In genomic region chr1:36062088-36062805, GRCm38 (mm10) we compare ENCODE assay signal across 18 mouse cellular contexts. TPM values are rescaled to one million over a fixed set of nuclear protein-coding genes. Genes with fewer than 3 reads are reported as not detected.
DNase-seq lines count a peak whose midpoint lies in the region; ATAC-seq and TF ChIP-seq lines count a peak whose summit lies in the region.
"Had no signal": no experiment of that assay in that cellular context is flagged by ENCODE, and none has a peak within 500 bp of the region (broad histone marks: within the 10 kb centered on the region; RNA-seq: fewer than 3 reads in every experiment).

No protein-coding gene starts in this region.

- TF ChIP-seq CTCF in ES-Bruce4 (IDR thresholded peaks at IDR 0.05; ENCODE audit: low read depth, low read length): no peak
- no peak for TF ChIP-seq CTCF in MEL (IDR thresholded peaks at IDR 0.05 in 2 of 3, conservative IDR thresholded peaks at IDR 0.05 in 1 of 3; ENCODE audit: control insufficient read depth in 1 of 3, insufficient read depth in 1 of 3, low read depth in 2 of 3, low read length in 3 of 3, poor library complexity in 1 of 3, severe bottlenecking in 1 of 3)

- no peaks in the 10 kb centered on the region for H3K36me3 ChIP-seq in ES-Bruce4 (ENCODE audit: control insufficient read depth, insufficient read depth, low read length, poor library complexity, severe bottlenecking)
- H3K36me3 ChIP-seq in MEL (ENCODE audit: control insufficient read depth in 1 of 2, insufficient read depth in 2 of 2, low read length in 2 of 2): peaks cover 0 to 5% of the 10 kb centered on the region in 2 experiments; a peak in 1 of 4 replicates
- H3K36me3 ChIP-seq in liver, embryonic 13.5 days: no peaks in the 10 kb centered on the region
- H3K36me3 ChIP-seq: heart, embryonic 12.5 days; limb, embryonic 12.5 days had no signal

- TF ChIP-seq RAD21 in MEL (IDR thresholded peaks at IDR 0.05; ENCODE audit: low read depth, low read length): no peak

- TF ChIP-seq EP300 in ES-Bruce4 (IDR thresholded peaks at IDR 0.05; ENCODE audit: insufficient read depth, low read depth, low read length): peak; percentile 20; the same call in 1 of the 2 replicates
- TF ChIP-seq EP300 in MEL (IDR thresholded peaks at IDR 0.05; ENCODE audit: low read depth in 1 of 2, low read length in 2 of 2): no peak

- no peaks in the 10 kb centered on the region for H3K27me3 ChIP-seq in ES-Bruce4 (ENCODE audit: control insufficient read depth, insufficient read depth, low read length, poor library complexity, severe bottlenecking)
- H3K27me3 ChIP-seq in MEL (ENCODE audit: control insufficient read depth in 1 of 2, insufficient read depth in 2 of 2, low read length in 2 of 2): no peaks in the 10 kb centered on the region
- 0 out of 2 replicates have a peak, but pooled peaks cover 3% of the 10 kb centered on the region for H3K27me3 ChIP-seq in liver, embryonic 13.5 days
- H3K27me3 ChIP-seq: heart, embryonic 12.5 days had no signal

- H3K4me3 ChIP-seq in ES-Bruce4 (ENCODE audit: low read depth, low read length): no peak overlapping the region
- no peak overlapping the region for H3K4me3 ChIP-seq in MEL (ENCODE audit: control insufficient read depth in 1 of 2, insufficient read depth in 1 of 2, low read depth in 2 of 2, low read length in 2 of 2)
- H3K4me3 ChIP-seq in liver, embryonic 13.5 days (replicated peaks): no peak overlapping the region
- H3K4me3 ChIP-seq: erythroblast, embryonic 14.5 days; heart, embryonic 12.5 days; limb, embryonic 12.5 days had no signal

- peak overlapping the region; percentile 0; the same call in 1 of the 2 replicates for H3K9ac ChIP-seq in ES-Bruce4 (ENCODE audit: low read depth, poor library complexity, severe bottlenecking)
- H3K9ac ChIP-seq in MEL (ENCODE audit: control insufficient read depth, low read depth, low read length, poor library complexity, severe bottlenecking): no peak overlapping the region
- no peak overlapping the region; the same call in 1 of the 2 replicates for H3K9ac ChIP-seq in liver, embryonic 13.5 days
- H3K9ac ChIP-seq: heart, embryonic 12.5 days; limb, embryonic 12.5 days had no signal

- H3K4me1 ChIP-seq in ES-Bruce4 (ENCODE audit: control insufficient read depth, insufficient read depth, low read length) (peaks cover 19% of the 10 kb centered on the region), MEL (ENCODE audit: control insufficient read depth in 1 of 2, insufficient read depth in 2 of 2, low read length in 2 of 2) (peaks cover 0 to 32% of the 10 kb centered on the region in 2 experiments; a peak in 3 of 4 replicates)
- peaks cover 75% of the 10 kb centered on the region for H3K4me1 ChIP-seq in liver, embryonic 13.5 days (replicated peaks)

- H3K79me2 ChIP-seq in MEL (ENCODE audit: control insufficient read depth, insufficient read depth, low read length, poor library complexity): no peaks in the 10 kb centered on the region

- peak; percentile 85 for ATAC-seq in liver, embryonic 13.5 days (ENCODE audit: low read depth)
- ATAC-seq: CD4-positive, CD25-positive, alpha-beta regulatory T cell, adult 4 months; intestine, embryonic 16.5 days; midbrain, embryonic 16.5 days had no signal

- DNase-seq in lung, postnatal 10 days: peak; percentile 1
- DNase-seq in lung, postnatal 25 days (ENCODE audit: low spot score): no peak
- DNase-seq in MEL (ENCODE audit: low read depth, low spot score): no peak
- peak; percentile 59 for DNase-seq in liver, embryonic 13.5 days
- DNase-seq in cerebellum, adult 8-10 months: no peak
- no peak for DNase-seq in embryo, embryonic 10 days (ENCODE audit: low spot score)
- no peak for DNase-seq in layer of hippocampus, adult 18-20 months (ENCODE audit: low spot score in 2 of 2)
- DNase-seq: cerebellum, adult 11-12 months; kidney, postnatal 36 days; lung, postnatal 14 days; thymus, postnatal 14 days had no signal

- WGBS in liver, embryonic 13.5 days (ENCODE audit: insufficient replicate concordance): 61% methylated on average over 11 of the region's 11 CpGs

- no peak for TF ChIP-seq POLR2A in ES-Bruce4 (IDR thresholded peaks at IDR 0.05; ENCODE audit: insufficient read depth, low read length)
- no peak for TF ChIP-seq POLR2A in MEL (IDR thresholded peaks at IDR 0.05; ENCODE audit: control insufficient read depth in 1 of 2, insufficient read depth in 1 of 2, low read depth in 1 of 2, low read length in 2 of 2, poor library complexity in 1 of 2)

- peak overlapping the region; percentile 25; the same call in 1 of the 2 replicates for H3K4me2 ChIP-seq in liver, embryonic 13.5 days
- H3K4me2 ChIP-seq: heart, embryonic 12.5 days; limb, embryonic 12.5 days had no signal

- H3K27ac ChIP-seq in ES-Bruce4 (ENCODE audit: insufficient read depth, low read length): peak overlapping the region; percentile 95
- H3K27ac ChIP-seq in MEL (ENCODE audit: control insufficient read depth, low read depth, low read length): no peak overlapping the region
- H3K27ac ChIP-seq in liver, embryonic 13.5 days: no peak overlapping the region
- H3K27ac ChIP-seq: limb, embryonic 12.5 days had no signal

- no peaks in the 10 kb centered on the region for H3K9me3 ChIP-seq in ES-Bruce4 (replicated peaks; ENCODE audit: control insufficient read depth, insufficient read depth, low read length, poor library complexity, severe bottlenecking)
- no peaks in the 10 kb centered on the region for H3K9me3 ChIP-seq in MEL (replicated peaks; ENCODE audit: insufficient read depth, low read length)
- H3K9me3 ChIP-seq in liver, embryonic 13.5 days (replicated peaks): no peaks in the 10 kb centered on the region
- H3K9me3 ChIP-seq: heart, embryonic 12.5 days; limb, embryonic 12.5 days had no signal

TF ChIP-seq in MEL, 35 proteins besides CTCF, POLR2A, EP300 and RAD21:
- TF ChIP-seq JUND (IDR thresholded peaks at IDR 0.05; ENCODE audit: low read depth, low read length) (no peak), TCF12 (IDR thresholded peaks at IDR 0.05; ENCODE audit: low read depth, low read length) (0 out of 2 replicates have a peak, but pooled peaks have one; percentile 12)

RNA-seq across cellular contexts. Expression of gene Hs6st1, which starts 6.0 kb away (rescaled TPM):
- polyA plus RNA-seq in ES-Bruce4 (2011; ENCODE audit: insufficient read depth, insufficient read length, low read depth, missing spikeins) (75.6 and 79.2 TPM in 2 replicates), MEL (2012; ENCODE audit: insufficient read depth in 1 of 2, insufficient read length in 2 of 2, low read depth in 1 of 2, low replicate concordance in 2 of 2, missing spikeins in 1 of 2) (10 to 100 TPM; 45.7 to 52.0 TPM)
- total RNA-seq in MEL (2012; rRNA removed): 30.3 and 33.0 TPM in 2 replicates
- 4.6 and 6.1 TPM in 2 replicates for polyA plus RNA-seq in liver, embryonic 13.5 days (2015; fragmentation: Nextera tagmentation; extraction: Ambion mirVana)
- total RNA-seq in layer of hippocampus, adult 18-20 months (2021): 10 to 100 TPM; 38.6 to 39.5 TPM

Comparison
In these comparisons a context has a peak if more than half of its experiments do, and no peak if none do; other contexts are left out.
1. DNase-seq: peak in lung, postnatal 10 days (single experiment) and liver, embryonic 13.5 days (single experiment); none in lung, postnatal 25 days (single experiment), MEL (single experiment), cerebellum, adult 8-10 months (single experiment), embryo, embryonic 10 days (single experiment) and layer of hippocampus, adult 18-20 months (0 of 2).